Mouse (Mus musculus) testis, postnatal 14 days (tissue): ENCODE measurements around the gene 4921517D22Rik.

ENCODE experiments used
- DNase-seq: peaks from one replicate; pipeline ENCODE4 v3.0.0; 2021; ENCODE audit warnings: low spot score

Gene 4921517D22Rik

GRCm38 (mm10) chr13:59690576-59690975, 3.3 kb downstream of the 4921517D22Rik start:
- DNase-seq = no peak

GRCm38 (mm10) chr13:59689843-59690242, 4.1 kb downstream of the 4921517D22Rik start:
- no peak for DNase-seq

GRCm38 (mm10) chr13:59689313-59689712, 4.6 kb downstream of the 4921517D22Rik start:
- DNase-seq = no peak

- DNase-seq = peak; percentile 36
These were observed 5.6 kb downstream of the 4921517D22Rik start for GRCm38 (mm10) chr13:59688338-59688770.

GRCm38 (mm10) chr13:59685236-59685635, 8.7 kb downstream of the 4921517D22Rik start:
- no peak for DNase-seq

- no peak for DNase-seq
These were observed 11.3 kb downstream of the 4921517D22Rik start for GRCm38 (mm10) chr13:59682629-59683028.

- DNase-seq = no peak
These were observed 14.0 kb downstream of the 4921517D22Rik start for GRCm38 (mm10) chr13:59679908-59680307.

- no peak for DNase-seq
These were observed 14.6 kb downstream of the 4921517D22Rik start for GRCm38 (mm10) chr13:59679306-59679705.

- DNase-seq = no peak
These were observed 17.3 kb downstream of the 4921517D22Rik start for GRCm38 (mm10) chr13:59676316-59677229.

GRCm38 (mm10) chr13:59675151-59676011, 18.5 kb downstream of the 4921517D22Rik start, which contains the start of gene Golm1:
Golm1 (minus strand) TSS chr13:59675811.
- peak; percentile 70 for DNase-seq

GRCm38 (mm10) chr13:59674761-59675150, 19.2 kb downstream of the 4921517D22Rik start:
- no peak for DNase-seq

- no peak for DNase-seq
These were observed 19.7 kb downstream of the 4921517D22Rik start for GRCm38 (mm10) chr13:59674215-59674614.

- no peak for DNase-seq
These were observed 20.3 kb downstream of the 4921517D22Rik start for GRCm38 (mm10) chr13:59673597-59673996.

GRCm38 (mm10) chr13:59672248-59672647, 21.7 kb downstream of the 4921517D22Rik start:
- no peak for DNase-seq

GRCm38 (mm10) chr13:59671521-59671920, 22.4 kb downstream of the 4921517D22Rik start:
- DNase-seq = no peak

GRCm38 (mm10) chr13:59669946-59670345, 24.0 kb downstream of the 4921517D22Rik start:
- no peak for DNase-seq

- peak; percentile 42 for DNase-seq
These were observed 25.3 kb downstream of the 4921517D22Rik start for GRCm38 (mm10) chr13:59668501-59669093.

- DNase-seq = no peak
These were observed 26.1 kb downstream of the 4921517D22Rik start for GRCm38 (mm10) chr13:59667763-59668162.

GRCm38 (mm10) chr13:59663939-59664712, 29.8 kb downstream of the 4921517D22Rik start:
- DNase-seq = no peak

- no peak for DNase-seq
These were observed 31.9 kb downstream of the 4921517D22Rik start for GRCm38 (mm10) chr13:59661966-59662365.

GRCm38 (mm10) chr13:59661387-59661786, 32.5 kb downstream of the 4921517D22Rik start:
- DNase-seq = no peak
